Mouse (Mus musculus) frontal cortex, postnatal 10 days (tissue): Measurements from ENCODE around the gene A930009A15Rik.

ENCODE experiments used
- DNase-seq, 2 experiments: peaks; one replicate each; pipeline ENCODE4 v3.0.0; 2022; ENCODE audit warnings: low spot score in 2 of 2, mixed read lengths in 1 of 2

The A930009A15Rik gene

GRCm38 (mm10) chr10:115569712-115570491 lies at the start of gene A930009A15Rik:
Gene A930009A15Rik, plus strand, starts transcription at chr10:115569986.
- no peak for DNase-seq

- DNase-seq: no peak
Measured at GRCm38 (mm10) chr10:115520200-115521080, 49.3 kb upstream of the A930009A15Rik start.

GRCm38 (mm10) chr10:115521081-115521451 lies 48.7 kb upstream of the A930009A15Rik start:
- DNase-seq: no peak

- DNase-seq: no peak
Measured at GRCm38 (mm10) chr10:115528892-115529291, 40.9 kb upstream of the A930009A15Rik start.

- no peak for DNase-seq
Measured at GRCm38 (mm10) chr10:115529768-115530167, 40.0 kb upstream of the A930009A15Rik start.

GRCm38 (mm10) chr10:115530746-115531145 lies 39.0 kb upstream of the A930009A15Rik start:
- DNase-seq: no peak

GRCm38 (mm10) chr10:115542917-115543316 lies 26.9 kb upstream of the A930009A15Rik start:
- DNase-seq: no peak

- DNase-seq: no peak
Measured at GRCm38 (mm10) chr10:115550253-115550652, 19.5 kb upstream of the A930009A15Rik start.

- DNase-seq: no peak
Measured at GRCm38 (mm10) chr10:115551069-115551468, 18.7 kb upstream of the A930009A15Rik start.

GRCm38 (mm10) chr10:115553352-115554113 lies 16.3 kb upstream of the A930009A15Rik start:
- DNase-seq: no peak

GRCm38 (mm10) chr10:115555191-115555765 lies 14.5 kb upstream of the A930009A15Rik start:
- no peak for DNase-seq

- no peak for DNase-seq
Measured at GRCm38 (mm10) chr10:115556738-115557242, 13.0 kb upstream of the A930009A15Rik start.

GRCm38 (mm10) chr10:115561136-115561880 lies 8.5 kb upstream of the A930009A15Rik start:
- no peak for DNase-seq

GRCm38 (mm10) chr10:115562911-115563686 lies 6.7 kb upstream of the A930009A15Rik start:
- no peak for DNase-seq

GRCm38 (mm10) chr10:115563961-115564360 lies 5.8 kb upstream of the A930009A15Rik start:
- DNase-seq: no peak

GRCm38 (mm10) chr10:115570577-115570976 lies 791 bp downstream of the A930009A15Rik start:
- no peak for DNase-seq

GRCm38 (mm10) chr10:115571317-115571716 lies 1.5 kb downstream of the A930009A15Rik start:
- no peak for DNase-seq

GRCm38 (mm10) chr10:115571734-115572440 lies 2.1 kb downstream of the A930009A15Rik start:
- no peak for DNase-seq

- no peak for DNase-seq
Measured at GRCm38 (mm10) chr10:115579076-115579475, 9.3 kb downstream of the A930009A15Rik start.
